Mouse (Mus musculus): ENCODE measurements around the gene Sh3gl1. TPM values are rescaled to one million over a fixed set of nuclear protein-coding genes. Genes with fewer than 3 reads are reported as not detected.
"Not testable (repeated sequence)": the region's sequence is repeated elsewhere in the genome, so short reads cannot be mapped to it uniquely, and the experiment has no call there.

The Sh3gl1 gene
- polyA plus RNA-seq, 1 experiment from 2014 or later: 96.3 TPM

DNA sequence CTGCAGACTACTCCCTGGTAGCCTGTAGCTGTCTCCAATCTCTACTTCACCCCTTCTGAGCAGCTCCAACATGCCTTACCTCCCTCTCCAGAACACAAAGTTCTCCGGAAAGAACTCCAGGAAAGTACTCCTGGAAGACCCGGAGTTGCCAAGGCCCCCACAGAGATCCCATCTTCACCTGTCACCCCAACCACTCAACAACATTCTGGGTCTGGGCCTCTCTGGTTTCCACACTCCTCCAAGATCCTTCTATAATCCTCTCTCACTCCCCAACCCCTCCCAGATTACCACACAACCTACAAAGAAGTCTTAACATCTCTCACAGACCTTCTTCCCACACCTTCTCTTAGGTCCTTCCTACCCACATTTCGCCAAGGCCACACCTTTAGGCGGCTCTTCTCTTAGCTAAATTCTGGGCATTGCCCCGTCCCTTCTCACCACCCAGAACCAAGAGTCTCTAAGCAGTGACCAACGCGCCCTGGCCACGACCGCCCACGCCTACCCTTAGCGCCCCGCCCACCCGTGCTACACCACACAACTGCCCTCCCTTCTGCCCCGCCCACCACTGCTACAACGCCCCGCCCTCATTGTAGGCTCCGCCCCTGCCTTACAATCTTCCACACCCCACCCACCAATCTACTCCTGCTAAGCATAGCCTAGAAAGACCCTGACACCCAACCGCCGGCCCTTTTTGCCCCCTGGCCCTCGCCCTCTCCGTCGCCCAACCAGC is 37.8 kb upstream of the Sh3gl1 start:
- Histone ChIP-seq H3K4me3 (replicated peaks; ENCODE audit: low read depth, low read length) (peak overlapping the region; percentile 85), H3K27me3 (ENCODE audit: control insufficient read depth, insufficient read depth, low read length) (no peaks in the 10 kb centered on the region), H3K9me3 (ENCODE audit: control insufficient read depth, low read length) (no peaks in the 10 kb centered on the region), H3K4me1 (ENCODE audit: control insufficient read depth, insufficient read depth, low read length) (peaks cover 10% of the 10 kb centered on the region), H3K27ac (replicated peaks; ENCODE audit: low read depth, low read length) (peak overlapping the region; percentile 87), H3K4me2 (ENCODE audit: low read length) (peak overlapping the region; percentile 77), H3K36me3 (ENCODE audit: control insufficient read depth, insufficient read depth, low read length) (peaks cover 40% of the 10 kb centered on the region), H3K9ac (replicated peaks; ENCODE audit: low read length) (peak overlapping the region; percentile 79)
- WGBS: 9% methylated on average over 22 of the region's 22 CpGs
- DNase-seq: peak; percentile 75
- ATAC-seq (ENCODE audit: low FRiP score, low TSS enrichment): 0 out of 2 replicates have a peak, but pooled peaks have one; percentile 6

- Histone ChIP-seq H3K36me3 (ENCODE audit: control insufficient read depth, insufficient read depth, low read length) (peaks cover 60% of the 10 kb centered on the region), H3K27ac (replicated peaks; ENCODE audit: low read depth, low read length) (no peak overlapping the region), H3K9ac (replicated peaks; ENCODE audit: low read length) (no peak overlapping the region), H3K27me3 (ENCODE audit: control insufficient read depth, insufficient read depth, low read length) (no peaks in the 10 kb centered on the region), H3K4me3 (replicated peaks; ENCODE audit: low read depth, low read length) (no peak overlapping the region), H3K4me2 (ENCODE audit: low read length) (no peak overlapping the region), H3K4me1 (ENCODE audit: control insufficient read depth, insufficient read depth, low read length) (peaks cover 10% of the 10 kb centered on the region), H3K9me3 (ENCODE audit: control insufficient read depth, low read length) (no peaks in the 10 kb centered on the region)
- WGBS: 93% methylated on average over 5 of the region's 5 CpGs
- ATAC-seq (ENCODE audit: low FRiP score, low TSS enrichment) (no peak), DNase-seq (no peak)
Measured at GRCm38 (mm10) chr17:56072243-56072642, 35.8 kb upstream of the Sh3gl1 start.

DNA sequence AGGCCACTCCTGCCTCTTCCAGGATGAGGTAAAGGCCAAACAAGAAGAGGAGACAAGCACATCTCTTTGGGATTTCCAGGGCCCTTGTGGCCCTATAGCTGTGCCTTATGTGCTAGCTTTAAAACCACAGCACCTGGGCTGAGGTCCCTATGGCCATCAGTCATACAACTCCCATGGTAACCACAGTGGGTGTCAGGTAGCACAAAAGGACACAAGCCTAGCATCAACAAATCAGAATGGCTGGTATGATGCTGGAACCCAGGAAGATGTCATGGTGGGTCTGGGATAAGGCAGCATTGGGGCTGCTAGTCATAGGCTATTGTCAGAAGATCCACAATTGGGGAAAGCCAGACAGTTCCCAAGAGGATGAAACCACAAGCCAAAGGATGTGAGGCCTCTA is 34.7 kb upstream of the Sh3gl1 start:
- Histone ChIP-seq H3K36me3 (ENCODE audit: control insufficient read depth, insufficient read depth, low read length) (peaks cover 68% of the 10 kb centered on the region), H3K27ac (replicated peaks; ENCODE audit: low read depth, low read length) (no peak overlapping the region), H3K4me3 (replicated peaks; ENCODE audit: low read depth, low read length) (no peak overlapping the region), H3K4me1 (ENCODE audit: control insufficient read depth, insufficient read depth, low read length) (peaks cover 10% of the 10 kb centered on the region), H3K27me3 (ENCODE audit: control insufficient read depth, insufficient read depth, low read length) (no peaks in the 10 kb centered on the region), H3K9me3 (ENCODE audit: control insufficient read depth, low read length) (no peaks in the 10 kb centered on the region), H3K4me2 (ENCODE audit: low read length) (no peak overlapping the region), H3K9ac (replicated peaks; ENCODE audit: low read length) (no peak overlapping the region)
- DNase-seq (no peak), ATAC-seq (ENCODE audit: low FRiP score, low TSS enrichment) (no peak)

DNA sequence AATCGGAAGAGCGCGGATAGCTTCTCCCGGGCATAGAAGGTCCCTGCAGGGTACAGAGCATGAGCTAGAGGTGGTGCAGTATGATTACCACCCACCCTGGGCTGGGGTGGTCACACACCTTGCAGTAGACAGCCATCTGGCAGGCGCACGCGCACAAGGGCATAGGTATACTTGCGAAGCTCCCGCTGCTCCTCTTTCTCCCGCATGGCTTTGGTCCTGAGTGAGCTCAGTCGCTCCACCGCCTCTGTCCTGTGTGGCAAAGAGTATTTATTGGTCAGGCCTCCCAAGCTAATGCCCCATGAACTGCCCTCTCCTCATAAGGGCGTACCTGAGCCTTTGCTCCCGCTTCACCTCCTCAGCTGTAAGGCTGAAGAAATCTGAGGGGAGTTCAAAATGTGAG is 32.6 kb upstream of the Sh3gl1 start:
- Histone ChIP-seq H3K4me1 (ENCODE audit: control insufficient read depth, insufficient read depth, low read length) (peaks cover 3% of the 10 kb centered on the region), H3K4me3 (replicated peaks; ENCODE audit: low read depth, low read length) (no peak overlapping the region), H3K27me3 (ENCODE audit: control insufficient read depth, insufficient read depth, low read length) (no peaks in the 10 kb centered on the region), H3K4me2 (ENCODE audit: low read length) (no peak overlapping the region), H3K9ac (replicated peaks; ENCODE audit: low read length) (no peak overlapping the region), H3K27ac (replicated peaks; ENCODE audit: low read depth, low read length) (no peak overlapping the region), H3K36me3 (ENCODE audit: control insufficient read depth, insufficient read depth, low read length) (peaks cover 79% of the 10 kb centered on the region), H3K9me3 (ENCODE audit: control insufficient read depth, low read length) (no peaks in the 10 kb centered on the region)
- ATAC-seq (ENCODE audit: low FRiP score, low TSS enrichment): no peak
- no peak for DNase-seq
- 96% methylated on average over 14 of the region's 14 CpGs for WGBS

GRCm38 (mm10) chr17:56066451-56066850 is 30.0 kb upstream of the Sh3gl1 start:
- Histone ChIP-seq H3K9ac (replicated peaks; ENCODE audit: low read length) (no peak overlapping the region), H3K4me2 (ENCODE audit: low read length) (no peak overlapping the region), H3K4me1 (ENCODE audit: control insufficient read depth, insufficient read depth, low read length) (no peaks in the 10 kb centered on the region), H3K9me3 (ENCODE audit: control insufficient read depth, low read length) (no peaks in the 10 kb centered on the region), H3K27me3 (ENCODE audit: control insufficient read depth, insufficient read depth, low read length) (no peaks in the 10 kb centered on the region), H3K36me3 (ENCODE audit: control insufficient read depth, insufficient read depth, low read length) (peaks cover 81% of the 10 kb centered on the region), H3K4me3 (replicated peaks; ENCODE audit: low read depth, low read length) (no peak overlapping the region), H3K27ac (replicated peaks; ENCODE audit: low read depth, low read length) (no peak overlapping the region)
- no peak for ATAC-seq (ENCODE audit: low FRiP score, low TSS enrichment)
- DNase-seq: no peak

- DNase-seq; ATAC-seq (ENCODE audit: low FRiP score, low TSS enrichment); H3K4me3 ChIP-seq (replicated peaks; ENCODE audit: low read depth, low read length); H3K4me1 ChIP-seq (ENCODE audit: control insufficient read depth, insufficient read depth, low read length); H3K27me3 ChIP-seq (ENCODE audit: control insufficient read depth, insufficient read depth, low read length); H3K27ac ChIP-seq (replicated peaks; ENCODE audit: low read depth, low read length); H3K4me2 ChIP-seq (ENCODE audit: low read length); H3K9ac ChIP-seq (replicated peaks; ENCODE audit: low read length); H3K9me3 ChIP-seq (ENCODE audit: control insufficient read depth, low read length): not testable (repeated sequence)
- peaks cover 74% of the 10 kb centered on the region for H3K36me3 ChIP-seq (ENCODE audit: control insufficient read depth, insufficient read depth, low read length)
- WGBS: 88% methylated on average over 6 of the region's 6 CpGs
Measured at GRCm38 (mm10) chr17:56065715-56066114, 29.3 kb upstream of the Sh3gl1 start.

- H3K4me3 ChIP-seq (replicated peaks; ENCODE audit: low read depth, low read length): no peak overlapping the region
- no peaks in the 10 kb centered on the region for H3K4me1 ChIP-seq (ENCODE audit: control insufficient read depth, insufficient read depth, low read length)
- H3K27ac ChIP-seq (replicated peaks; ENCODE audit: low read depth, low read length): no peak overlapping the region
- no peak overlapping the region for H3K4me2 ChIP-seq (ENCODE audit: low read length)
- no peak overlapping the region for H3K9ac ChIP-seq (replicated peaks; ENCODE audit: low read length)
- peaks cover 51% of the 10 kb centered on the region for H3K36me3 ChIP-seq (ENCODE audit: control insufficient read depth, insufficient read depth, low read length)
- 95% methylated on average over 7 of the region's 7 CpGs for WGBS
- no peaks in the 10 kb centered on the region for H3K9me3 ChIP-seq (ENCODE audit: control insufficient read depth, low read length)
- no peaks in the 10 kb centered on the region for H3K27me3 ChIP-seq (ENCODE audit: control insufficient read depth, insufficient read depth, low read length)
- DNase-seq: no peak
- no peak for ATAC-seq (ENCODE audit: low FRiP score, low TSS enrichment)
Measured at GRCm38 (mm10) chr17:56062081-56062480, 25.6 kb upstream of the Sh3gl1 start.

DNA sequence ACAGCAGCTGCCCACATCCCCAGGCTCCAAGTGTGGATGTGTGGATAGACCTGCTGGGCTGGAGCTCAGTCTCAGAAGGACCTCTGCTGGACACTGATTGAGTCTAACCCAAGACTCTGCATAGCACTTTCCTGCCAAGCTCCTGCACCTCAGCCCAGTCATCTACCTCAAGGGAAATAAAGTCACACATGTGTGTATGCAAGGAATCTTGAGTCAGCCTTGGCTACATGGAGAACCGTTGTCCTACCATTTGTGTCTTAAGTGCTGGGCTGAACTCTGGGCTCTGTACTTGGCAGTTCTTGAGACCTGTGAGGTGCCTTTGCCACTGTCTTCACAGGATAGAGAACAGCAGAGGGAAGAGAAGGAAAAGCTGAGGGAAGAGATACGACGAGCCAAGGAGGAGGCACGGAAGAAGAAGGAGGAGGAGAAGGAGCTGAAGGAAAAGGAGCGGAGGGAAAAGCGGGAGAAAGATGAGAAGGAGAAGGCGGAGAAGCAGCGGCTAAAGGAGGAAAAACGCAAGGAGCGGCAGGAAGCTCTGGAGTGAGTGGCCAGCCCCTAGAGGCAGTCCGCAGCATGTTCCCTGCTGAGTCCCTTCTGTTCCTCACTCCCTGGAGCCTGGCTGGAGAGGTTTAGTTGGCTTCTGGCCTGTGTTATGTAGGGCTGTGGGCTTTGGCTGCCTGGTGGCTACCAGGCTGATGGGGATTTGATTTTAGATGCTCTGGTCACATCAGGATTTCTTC is 21.1 kb upstream of the Sh3gl1 start:
- ATAC-seq (ENCODE audit: low FRiP score, low TSS enrichment) (no peak), DNase-seq (no peak)
- H3K27ac ChIP-seq (replicated peaks; ENCODE audit: low read depth, low read length): no peak overlapping the region
- H3K4me3 ChIP-seq (replicated peaks; ENCODE audit: low read depth, low read length): no peak overlapping the region
- H3K9ac ChIP-seq (replicated peaks; ENCODE audit: low read length): no peak overlapping the region
- H3K4me2 ChIP-seq (ENCODE audit: low read length): no peak overlapping the region
- 79% methylated on average over 11 of the region's 11 CpGs for WGBS
- H3K27me3 ChIP-seq (ENCODE audit: control insufficient read depth, insufficient read depth, low read length): no peaks in the 10 kb centered on the region
- peaks cover 20% of the 10 kb centered on the region for H3K36me3 ChIP-seq (ENCODE audit: control insufficient read depth, insufficient read depth, low read length)
- no peaks in the 10 kb centered on the region for H3K4me1 ChIP-seq (ENCODE audit: control insufficient read depth, insufficient read depth, low read length)
- H3K9me3 ChIP-seq (ENCODE audit: control insufficient read depth, low read length): no peaks in the 10 kb centered on the region

Data from midbrain, embryonic 14.5 days (tissue).